Mouse (Mus musculus) cerebellum, postnatal 4 days (tissue): ENCODE measurements at regions not wholly inside any gene's neighbourhood (a gene's known extent, or its start where the extent isn't known, plus 50 kb on each side); places are given as distances from the start of the nearest gene placed in this dataset.

Experiments
- DNase-seq, 2 experiments: peaks; one replicate each; pipeline ENCODE4 v3.0.0; 2022; ENCODE audit warnings: low spot score in 2 of 2, mixed read lengths in 1 of 2

GRCm38 (mm10) chr8:92212786-92213535 lies 144.5 kb upstream of the Irx5 start:
- no peak for DNase-seq

- no peak for DNase-seq
These were observed 148.3 kb upstream of the Irx5 start for GRCm38 (mm10) chr8:92209081-92209480.

DNA sequence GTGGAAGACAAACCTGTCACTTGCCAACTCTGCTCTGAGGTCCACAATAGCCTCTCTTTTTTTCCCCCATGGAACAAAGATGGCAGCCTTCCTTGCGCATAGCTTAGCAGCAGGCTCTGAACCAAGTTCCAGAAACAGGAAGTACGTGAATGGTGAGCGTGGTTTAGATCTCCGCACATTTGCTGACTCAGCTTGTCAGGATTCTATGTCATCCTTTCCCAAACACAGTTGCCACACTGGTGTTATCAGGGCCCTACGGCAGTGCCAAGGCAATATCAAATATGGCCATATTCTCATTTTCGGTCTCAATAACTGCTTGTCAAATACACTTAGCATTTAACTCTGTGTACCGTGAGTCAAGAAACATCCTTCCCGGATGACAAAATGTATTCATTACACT lies 161.8 kb upstream of the Irx5 start:
- DNase-seq = no peak

DNA sequence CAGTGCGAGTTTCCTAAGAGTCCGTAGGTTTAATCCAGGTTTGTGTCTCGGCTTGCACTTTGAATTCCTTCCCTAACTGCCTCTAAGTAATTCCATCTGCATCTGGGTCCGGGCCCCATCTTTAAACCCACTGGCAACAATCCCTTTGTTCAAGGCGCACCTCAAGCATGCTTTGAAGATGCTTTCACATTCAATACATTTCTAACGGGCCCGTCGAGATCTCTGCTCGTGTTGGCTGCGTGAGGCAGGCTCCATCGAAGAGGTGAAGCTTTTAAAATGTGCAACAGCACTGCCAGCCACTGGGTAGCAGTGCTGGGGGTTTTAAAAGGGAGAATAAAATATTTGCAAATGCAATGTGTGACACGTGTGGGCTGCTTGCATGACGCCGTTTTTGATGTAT lies 163.4 kb upstream of the Irx5 start:
- DNase-seq = no peak

DNA sequence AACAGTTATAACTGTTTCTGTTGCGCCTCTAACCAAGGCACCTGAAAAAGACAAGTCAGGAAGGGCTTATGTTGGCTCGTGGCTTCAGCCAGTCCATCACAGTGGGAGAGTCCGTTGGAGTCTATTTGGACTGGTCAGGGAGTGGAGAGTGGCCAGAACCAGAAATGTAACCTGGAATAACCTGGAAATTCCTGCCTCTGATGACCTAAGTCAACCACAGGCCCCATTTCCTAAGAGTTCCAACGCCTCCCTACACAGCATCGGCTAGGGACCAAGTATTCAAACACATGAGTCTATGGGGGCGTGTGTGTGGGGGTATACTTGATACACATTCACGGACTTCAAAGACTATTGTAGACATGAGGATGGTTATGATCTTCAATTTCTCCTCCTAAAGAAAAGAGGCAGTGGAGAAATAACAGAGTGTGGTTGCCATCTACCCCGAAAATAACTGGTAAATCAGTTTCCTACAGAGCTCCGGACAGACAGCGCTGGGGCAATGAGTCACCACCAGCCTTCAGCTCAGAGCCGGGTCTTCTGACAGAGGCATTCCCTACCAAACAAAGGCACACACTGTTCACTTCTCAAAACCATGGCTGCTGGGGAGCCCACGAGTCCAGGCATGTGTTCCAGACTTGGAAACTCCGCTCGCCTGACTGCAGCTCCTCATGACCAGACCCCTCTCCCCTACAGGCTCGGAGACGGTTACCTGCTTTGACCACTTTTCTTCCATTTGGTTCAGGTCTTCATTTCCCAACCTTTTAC lies 167.0 kb upstream of the Irx5 start:
- no peak for DNase-seq

GRCm38 (mm10) chr8:92183331-92183730 lies 174.1 kb upstream of the Irx5 start:
- peak in 1 of 2 experiments; percentile 16 for DNase-seq

DNA sequence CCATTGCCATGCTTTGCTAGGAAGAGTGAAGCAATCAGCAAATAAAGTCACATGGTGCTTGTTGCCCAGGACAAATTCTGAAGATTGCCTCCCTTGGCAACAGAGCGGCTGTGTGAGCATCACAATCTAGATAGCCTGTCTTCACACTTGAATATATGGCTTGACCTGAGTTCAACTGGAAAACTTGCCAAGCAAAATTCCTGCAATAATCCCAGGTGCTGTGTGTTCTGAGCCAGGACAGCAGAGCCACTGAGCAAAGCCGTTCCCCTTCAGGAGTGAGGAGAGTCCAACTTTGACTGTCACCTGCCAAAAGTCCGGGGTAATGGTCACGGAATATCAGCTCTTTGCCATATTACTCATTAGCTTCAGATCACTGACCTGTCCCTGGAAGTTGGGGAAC lies 176.8 kb upstream of the Irx5 start:
- no peak for DNase-seq

- DNase-seq = no peak
These were observed 178.1 kb upstream of the Irx5 start for GRCm38 (mm10) chr8:92179327-92179726.

- DNase-seq = no peak
These were observed 181.3 kb upstream of the Irx5 start for GRCm38 (mm10) chr8:92176101-92176500.

DNA sequence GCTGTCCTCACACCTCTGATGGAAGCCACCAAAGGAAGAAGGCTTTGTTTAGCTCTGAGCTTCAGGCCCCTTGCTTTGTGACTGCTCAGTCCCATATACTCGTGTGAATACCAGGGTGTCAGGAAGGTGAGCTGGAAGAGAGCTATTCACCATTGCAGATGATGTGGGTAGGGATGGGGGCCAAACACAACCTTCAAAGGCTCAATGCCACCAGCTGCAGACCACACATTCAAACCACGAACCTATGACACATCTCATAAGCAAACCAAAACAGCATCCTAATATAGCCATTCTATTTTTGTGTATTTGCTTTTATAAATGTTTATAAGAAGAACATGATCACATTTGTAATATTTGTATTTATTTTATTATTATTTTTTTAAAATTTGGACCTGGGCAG lies 183.3 kb upstream of the Irx5 start:
- DNase-seq = no peak

DNA sequence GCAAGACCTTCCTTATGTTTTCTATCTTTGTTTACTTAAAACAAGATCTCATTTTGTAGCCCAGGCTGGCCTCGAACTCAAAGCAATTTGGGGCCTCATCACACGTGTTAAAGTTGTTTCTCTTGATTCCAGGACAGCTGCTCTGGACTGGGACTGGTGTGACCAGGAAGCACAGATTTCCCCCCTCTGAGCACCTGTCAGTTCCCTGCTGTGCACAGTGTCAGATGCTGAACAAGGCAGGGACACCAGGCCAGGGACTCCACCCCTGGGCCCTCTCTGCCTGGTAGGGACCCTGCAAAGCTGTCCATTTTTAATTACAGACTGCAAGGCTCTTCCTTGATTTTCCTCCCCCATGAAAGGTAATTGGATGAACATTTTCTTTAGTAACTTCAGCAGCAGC lies 185.8 kb upstream of the Irx5 start:
- DNase-seq = no peak

DNA sequence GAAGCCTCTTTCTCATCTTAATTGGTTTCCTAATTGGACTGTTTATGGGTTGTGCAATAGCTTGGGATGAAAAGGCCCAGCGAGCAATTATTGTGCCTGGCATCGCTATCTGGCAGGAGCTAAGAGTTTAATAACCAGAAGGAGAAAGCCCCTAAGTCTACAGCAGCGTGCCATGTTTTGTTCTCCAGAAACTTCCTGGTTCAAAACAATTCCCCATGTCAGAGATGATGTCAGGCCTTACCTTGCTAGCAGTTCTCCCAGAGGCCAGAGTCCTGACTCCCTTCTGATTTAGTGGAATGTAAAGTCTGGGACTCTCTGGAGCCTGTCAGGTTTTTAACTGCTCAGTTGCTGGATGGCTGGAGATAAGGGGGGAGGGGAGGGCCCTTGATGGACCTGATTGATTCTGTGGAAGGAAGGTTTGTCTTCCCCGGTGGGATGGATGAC lies 190.1 kb upstream of the Irx5 start:
- no peak for DNase-seq

DNA sequence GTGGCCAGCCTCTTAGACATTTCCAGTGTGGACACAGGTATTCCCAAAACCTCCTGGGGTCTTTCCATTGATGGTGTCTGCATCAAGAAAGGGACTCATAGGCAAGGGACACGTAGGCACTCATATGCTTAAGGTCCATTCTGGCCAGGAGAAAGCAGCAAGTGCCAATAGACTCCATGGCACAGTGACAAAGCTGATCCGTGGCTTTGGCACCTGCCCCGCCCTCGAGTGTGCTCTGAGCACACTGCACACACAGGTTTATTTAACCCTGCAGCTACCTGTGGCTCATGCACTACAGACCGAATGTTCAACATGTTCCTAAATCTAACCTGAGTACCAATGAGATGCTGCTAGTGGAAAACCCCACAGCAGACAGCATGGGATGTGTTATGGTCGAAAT lies 192.1 kb upstream of the Irx5 start:
- no peak for DNase-seq

DNA sequence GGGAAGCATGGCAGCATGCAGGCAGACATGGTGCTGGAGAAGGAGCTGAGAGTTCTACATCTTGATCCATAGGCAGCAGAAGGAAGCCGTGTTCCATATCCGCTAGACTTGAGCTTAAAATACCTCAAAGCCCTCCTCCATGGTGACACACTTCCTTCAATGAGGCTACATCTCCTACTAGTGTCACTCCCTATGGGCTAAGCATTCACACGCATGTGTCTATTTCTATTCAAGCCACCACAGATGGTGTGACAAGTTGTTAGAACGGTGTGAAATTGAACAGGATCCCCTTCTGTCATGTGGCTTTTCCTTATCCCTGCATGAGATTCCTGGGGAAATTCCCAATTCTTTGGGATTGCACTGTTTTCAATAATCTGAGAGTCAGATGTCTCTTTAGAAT lies 192.9 kb upstream of the Irx5 start:
- DNase-seq = no peak

DNA sequence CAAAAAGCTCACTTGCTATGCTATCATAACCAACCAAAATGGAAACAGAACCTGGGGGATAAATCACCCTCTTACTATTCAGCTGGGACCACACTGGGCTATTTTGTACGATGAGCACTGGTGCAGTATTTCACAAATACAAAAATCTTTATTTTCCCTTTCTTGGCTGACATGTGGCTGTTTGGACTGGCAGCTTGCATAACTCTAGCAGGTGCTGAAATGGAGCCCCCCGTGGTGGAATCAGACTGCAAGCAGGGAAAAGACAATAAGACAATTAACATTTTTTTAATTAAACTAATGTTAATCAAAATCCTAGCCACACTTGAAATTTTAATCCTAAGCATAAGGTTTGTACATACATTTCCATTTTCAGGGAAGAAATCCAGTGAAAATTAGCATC lies 196.4 kb upstream of the Irx5 start:
- no peak for DNase-seq

DNA sequence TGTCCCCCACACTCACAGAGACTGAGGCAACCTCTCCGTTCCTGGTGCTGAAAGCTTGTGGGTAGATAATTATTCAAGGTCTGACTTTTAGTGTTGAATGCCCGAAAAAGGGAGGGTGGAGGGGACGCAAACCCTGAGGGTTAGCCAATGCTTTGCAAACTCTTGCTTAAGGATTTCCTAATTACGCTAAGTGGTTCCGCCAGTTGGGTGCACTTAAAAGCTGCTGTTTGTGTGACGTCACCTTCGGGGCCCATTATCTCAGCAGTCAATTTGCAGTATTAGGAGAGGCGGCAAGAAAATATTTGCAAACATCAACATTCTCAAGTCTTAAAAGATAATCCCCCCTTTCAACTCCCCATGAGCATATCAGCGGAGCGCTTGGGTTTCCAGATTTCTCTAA lies 199.2 kb upstream of the Irx5 start:
- no peak for DNase-seq

- DNase-seq = no peak
These were observed 204.9 kb upstream of the Irx5 start for GRCm38 (mm10) chr8:92152478-92152877.

- no peak for DNase-seq
These were observed 209.8 kb upstream of the Irx5 start for GRCm38 (mm10) chr8:92147672-92148071.

DNA sequence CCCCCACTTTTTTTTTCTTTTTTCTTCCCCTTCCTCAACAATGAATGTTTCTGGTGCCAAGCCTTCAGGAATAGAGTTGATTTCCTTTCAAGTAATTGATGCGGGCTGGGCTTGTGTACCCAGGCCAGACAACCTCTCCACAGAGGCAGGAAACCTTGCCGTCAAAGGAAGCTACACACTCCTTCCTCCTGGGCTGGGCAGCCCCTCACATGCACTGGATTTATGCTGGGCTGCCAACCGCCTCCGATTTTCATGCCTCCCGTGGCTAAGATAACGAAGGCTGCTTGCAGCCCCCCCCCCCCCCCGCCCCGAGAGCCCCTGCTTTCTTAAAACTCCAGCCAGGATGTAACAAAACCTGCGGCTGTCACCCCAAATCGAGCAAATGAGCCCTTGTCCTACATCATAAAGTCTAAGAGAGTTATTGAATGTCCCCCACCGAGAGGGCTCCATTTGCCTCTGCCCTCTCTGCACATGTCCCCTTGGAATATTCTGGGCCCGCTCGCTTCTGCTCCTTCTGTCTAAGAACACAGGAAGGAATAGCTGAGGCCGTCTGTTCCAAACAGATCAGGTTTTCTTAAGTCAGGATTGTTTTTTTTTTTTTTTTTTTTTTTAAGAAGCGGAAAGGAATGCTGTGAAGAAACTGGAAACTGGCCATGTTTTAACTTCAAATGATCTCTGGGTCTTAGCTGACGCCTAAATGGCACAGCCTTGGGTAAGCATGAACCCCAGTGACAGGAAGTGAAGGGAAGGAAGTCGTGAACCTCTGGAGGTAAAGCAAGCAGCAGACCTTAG lies 220.1 kb upstream of the Irx5 start:
- DNase-seq = no peak

DNA sequence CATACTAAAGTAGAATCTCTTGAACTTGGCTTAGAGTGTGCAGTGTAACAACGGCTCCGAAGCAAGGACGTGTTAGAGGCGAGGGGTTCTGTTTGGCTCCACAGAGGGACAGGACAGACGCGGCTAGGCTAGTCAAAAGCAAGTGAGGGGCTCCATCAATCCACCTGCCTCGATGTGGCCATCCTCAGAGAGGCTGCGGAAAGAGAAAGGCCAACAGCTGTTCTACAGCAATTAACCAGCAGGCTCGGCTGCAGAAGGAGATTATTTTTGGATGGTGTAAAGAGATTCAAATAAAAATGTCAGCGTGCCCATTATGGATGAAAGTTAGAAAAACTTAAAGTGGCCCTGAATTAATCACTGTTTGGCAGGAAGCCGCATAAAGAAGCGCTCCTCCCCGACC lies 221.0 kb upstream of the Irx5 start:
- DNase-seq = no peak

DNA sequence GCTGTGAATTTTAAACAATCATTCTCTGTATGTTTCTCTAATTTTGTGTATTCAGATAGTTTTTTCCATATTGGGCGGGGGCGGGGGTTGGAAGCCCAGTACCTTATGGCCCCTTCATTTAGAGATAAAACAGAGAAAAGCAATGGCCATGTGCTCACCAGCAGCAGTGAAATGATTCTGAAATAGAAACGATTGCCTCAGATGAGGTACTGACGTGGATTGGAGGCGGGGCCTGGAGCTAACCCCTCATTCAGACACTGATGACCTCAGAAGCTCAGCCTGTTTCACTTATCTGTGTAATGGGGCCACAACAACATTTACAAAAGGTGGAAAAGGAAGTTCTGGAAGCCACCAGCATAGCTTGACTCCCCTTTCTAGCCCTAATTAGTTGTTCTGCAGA lies 223.0 kb upstream of the Irx5 start:
- no peak for DNase-seq
